Mouse (Mus musculus) midbrain, embryonic 11.5 days (tissue): ENCODE measurements around the gene Rbm15b. TPM values are rescaled to one million over a fixed set of nuclear protein-coding genes. Genes with fewer than 3 reads are reported as not detected.
A peak's percentile ranks its signal among the peaks of the same experiment; 100 is the strongest.

Experiments used
- ATAC-seq: fragments of 200-750 bp; cut with Nextera tagmentation; 2 replicates; pipeline ENCODE4 v1.8.0; 2017; ENCODE audit warnings: moderate TSS enrichment, moderate library complexity; ENCODE audit not compliant: low FRiP score
- DNase-seq: peaks from one replicate; pipeline ENCODE4 v3.0.0; 2015; ENCODE audit warnings: low spot score; ENCODE audit errors: missing footprints
- H3K27ac ChIP-seq: fragments of 300-500 bp; sonication (generic); 2 replicates; pipeline ENCODE4 v1.5.1; 2014; ENCODE audit warnings: low read depth, low read length
- H3K27me3 ChIP-seq: fragments of 300-500 bp; sonication (generic); 2 replicates; pipeline ENCODE4 v1.6.1; 2014; ENCODE audit warnings: mild to moderate bottlenecking, low read length, moderate library complexity, mixed read lengths; ENCODE audit not compliant: control insufficient read depth, insufficient read depth
- H3K36me3 ChIP-seq: fragments of 300-500 bp; sonication (generic); 2 replicates; pipeline ENCODE4 v1.6.1; 2014; ENCODE audit warnings: mild to moderate bottlenecking, low read length, moderate library complexity, mixed read lengths; ENCODE audit not compliant: control insufficient read depth, insufficient read depth
- H3K4me1 ChIP-seq: fragments of 300-500 bp; sonication (generic); 2 replicates; pipeline ENCODE4 v1.6.1; 2014; ENCODE audit warnings: low read length; ENCODE audit not compliant: control insufficient read depth, insufficient read depth
- H3K4me2 ChIP-seq: fragments of 300-500 bp; sonication (generic); 2 replicates; pipeline ENCODE4 v1.6.1; 2014; ENCODE audit warnings: mild to moderate bottlenecking, moderate library complexity
- H3K4me3 ChIP-seq: fragments of 300-500 bp; sonication (generic); 2 replicates; pipeline ENCODE4 v1.5.1; 2014; ENCODE audit warnings: low read depth, low read length
- H3K9ac ChIP-seq: fragments of 300-500 bp; sonication (generic); 2 replicates; pipeline ENCODE4 v1.6.1; 2014; ENCODE audit warnings: low read length
- H3K9me3 ChIP-seq: fragments of 300-500 bp; sonication (generic); 2 replicates; pipeline ENCODE4 v1.6.1; 2016; ENCODE audit warnings: low read length; ENCODE audit not compliant: control insufficient read depth
- WGBS: fragments of 180-500 bp; shearing (Covaris S2); extraction: QIAGEN DNeasy Blood & Tissue Kit; methylation state at CpG from one replicate; pipeline ENCODE4 v1.1.7; 2014; 5-methylcytosine and 5-hydroxymethylcytosine counted together
- polyA plus RNA-seq: library from polyadenylated mRNA; unstranded; fragments of >200 nt; fragmentation: Nextera tagmentation; extraction: Ambion mirVana; gene quantifications from 2 replicates; pipeline ENCODE4 v1.2.1, GENCODE M21; 2014

Rbm15b gene
- polyA plus RNA-seq, 1 experiment from 2014 or later, result 26.8 TPM

DNA sequence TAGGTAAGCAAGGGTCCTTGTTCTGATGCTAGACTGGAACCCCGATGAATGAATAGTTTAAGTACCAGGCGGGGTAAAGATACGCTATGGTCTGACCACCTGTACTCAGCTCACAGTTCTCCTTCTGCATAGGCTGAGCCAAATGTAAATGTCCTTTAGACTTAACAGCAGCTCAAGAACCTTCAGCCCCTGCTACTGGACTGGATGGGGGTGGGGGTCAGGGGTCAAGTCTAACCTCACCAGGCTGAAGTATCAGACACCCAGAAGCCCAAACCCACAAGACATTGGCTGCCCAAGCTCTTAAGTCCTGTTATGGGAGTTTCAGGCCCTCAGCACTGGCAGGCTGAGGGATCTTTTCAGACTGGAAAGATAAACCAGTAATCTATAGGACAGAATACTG, 1.1 kb upstream of the Rbm15b start:
- Histone ChIP-seq H3K27ac (no peak overlapping the region), H3K9ac (peak overlapping the region; percentile 20; the same call in 1 of the 2 replicates), H3K36me3 (peaks cover 22% of the 10 kb centered on the region), H3K27me3 (no peaks in the 10 kb centered on the region), H3K9me3 (no peaks in the 10 kb centered on the region), H3K4me3 (no peak overlapping the region), H3K4me1 (peaks cover 43% of the 10 kb centered on the region), H3K4me2 (no peak overlapping the region)
- DNase-seq (no peak), ATAC-seq (no peak)
- WGBS, result 98% methylated on average over 3 of the region's 3 CpGs

DNA sequence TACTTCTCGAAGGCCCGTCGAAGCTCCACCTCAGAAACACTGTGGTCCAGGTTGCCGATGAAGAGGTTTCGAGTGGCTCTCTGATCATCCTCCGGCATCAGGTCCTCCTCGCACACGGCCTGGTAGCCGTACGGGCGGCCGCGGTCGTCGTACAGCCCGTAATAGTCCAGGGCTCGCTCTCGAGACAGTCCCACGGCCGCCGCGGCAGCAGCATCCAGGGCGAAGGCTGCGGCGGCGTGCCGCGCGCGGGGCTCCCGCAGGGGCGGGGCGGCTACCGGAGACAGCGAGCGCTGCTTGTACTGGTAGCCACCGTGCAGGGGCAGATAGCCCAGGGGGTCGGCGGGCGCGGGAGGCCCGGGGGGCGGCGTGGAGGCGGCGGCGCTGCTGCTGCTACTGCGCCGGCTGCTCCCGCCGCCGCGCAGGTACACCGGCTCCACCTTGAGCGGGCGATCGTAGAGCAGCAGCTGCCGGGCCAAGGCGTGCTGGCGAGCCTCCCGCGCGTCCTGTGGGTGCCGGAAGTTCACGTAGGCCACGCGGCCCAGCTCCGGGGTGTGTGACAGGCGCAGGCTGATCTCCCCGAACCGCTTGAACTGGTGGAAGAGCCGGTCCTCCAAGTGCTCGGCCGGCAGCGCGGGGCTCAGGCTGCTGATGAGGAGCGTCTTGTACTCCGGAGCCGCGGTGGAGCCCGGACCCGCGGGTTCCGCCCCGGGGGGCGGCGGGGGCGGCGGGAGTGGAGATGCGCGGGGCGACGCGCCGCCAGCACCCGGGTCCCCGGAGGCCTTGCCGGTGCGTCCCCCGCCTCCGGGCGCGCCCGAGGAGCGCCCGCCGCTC, 1.1 kb downstream of the Rbm15b start:
- Histone ChIP-seq H3K4me3 (peak overlapping the region; percentile 98), H3K4me2 (peak overlapping the region; percentile 100), H3K9ac (peak overlapping the region; percentile 99), H3K4me1 (peaks cover 54% of the 10 kb centered on the region), H3K9me3 (no peaks in the 10 kb centered on the region), H3K27ac (peak overlapping the region; percentile 84), H3K36me3 (peaks cover 29% of the 10 kb centered on the region), H3K27me3 (no peaks in the 10 kb centered on the region)
- ATAC-seq (peak; percentile 8; the same call in 1 of the 2 replicates), DNase-seq (peak; percentile 94)
- WGBS, result under 1% methylated on average over 79 of the region's 107 CpGs

DNA sequence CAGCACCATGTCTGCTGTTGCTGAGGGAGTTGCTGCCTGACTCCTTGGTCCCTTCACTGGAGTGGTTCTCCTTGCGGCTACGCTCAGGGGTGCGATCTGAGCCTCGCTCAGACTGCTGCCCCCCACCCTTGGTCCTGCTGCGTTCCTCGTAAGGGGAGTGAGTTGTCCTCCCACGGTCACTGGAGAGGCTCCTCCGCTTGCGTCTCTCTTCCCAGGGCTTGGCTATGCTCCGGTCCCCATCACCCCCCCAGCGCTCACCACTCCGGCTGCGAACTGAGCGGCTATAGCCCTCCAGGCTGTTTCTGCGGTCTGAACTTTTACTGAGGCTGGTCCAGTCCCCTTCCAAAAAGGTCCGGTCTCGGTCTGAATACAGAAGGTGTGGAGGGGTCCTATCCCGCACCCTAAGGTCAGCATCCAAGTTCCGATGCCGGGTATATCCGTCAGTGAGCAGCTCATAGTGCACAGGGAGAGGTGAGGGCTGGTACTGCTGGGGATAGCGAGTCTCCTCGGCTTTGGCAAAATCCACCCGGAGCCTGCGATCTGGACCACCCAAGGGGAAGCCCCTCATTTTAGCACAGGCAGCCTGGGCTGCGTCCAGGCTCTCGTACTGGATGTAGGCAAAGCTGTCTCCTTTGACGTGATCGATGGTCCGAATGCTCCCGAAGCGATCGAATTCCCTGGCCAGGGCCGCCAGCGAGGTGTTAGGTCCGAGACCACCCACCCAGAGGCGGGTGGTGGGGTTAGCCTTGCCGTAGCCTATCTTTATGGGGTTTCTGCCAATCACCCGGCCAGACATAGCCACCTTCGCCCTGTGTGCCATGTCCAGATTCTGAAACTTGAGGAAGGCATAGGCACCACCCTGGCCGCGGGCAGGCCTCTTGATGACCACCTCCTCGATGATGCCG, 2.0 kb downstream of the Rbm15b start:
- ATAC-seq (no peak), DNase-seq (peak; percentile 91)
- H3K4me1 ChIP-seq, result peaks cover 45% of the 10 kb centered on the region
- no peaks in the 10 kb centered on the region for H3K9me3 ChIP-seq
- peaks cover 28% of the 10 kb centered on the region for H3K36me3 ChIP-seq
- H3K9ac ChIP-seq, result peak overlapping the region; percentile 99
- no peak overlapping the region for H3K27ac ChIP-seq
- no peaks in the 10 kb centered on the region for H3K27me3 ChIP-seq
- peak overlapping the region; percentile 98 for H3K4me3 ChIP-seq
- WGBS, result 26% methylated on average over 44 of the region's 44 CpGs
- peak overlapping the region; percentile 100 for H3K4me2 ChIP-seq

DNA sequence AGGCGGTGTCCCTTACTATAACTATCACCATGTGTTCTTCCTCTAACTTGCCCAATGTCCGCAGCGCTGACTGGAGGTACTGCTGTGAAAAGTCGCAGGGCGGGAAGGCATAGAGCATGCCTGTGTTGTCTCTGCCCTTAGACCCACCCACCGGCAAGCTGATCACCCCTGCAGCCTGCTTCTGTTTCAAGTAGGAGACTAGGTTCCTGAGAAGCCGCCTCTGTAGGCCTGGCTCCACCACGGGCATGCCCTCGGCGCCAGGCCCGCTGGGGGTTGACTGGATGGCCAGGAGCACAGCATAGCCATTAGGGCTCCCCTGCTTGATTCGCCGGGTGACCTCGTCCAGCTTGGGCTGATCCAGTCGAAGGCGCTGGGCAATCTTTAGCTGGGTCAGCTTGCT, 2.9 kb downstream of the Rbm15b start:
- H3K9me3 ChIP-seq, result no peaks in the 10 kb centered on the region
- H3K4me2 ChIP-seq, result peak overlapping the region; percentile 100
- H3K27me3 ChIP-seq, result no peaks in the 10 kb centered on the region
- H3K4me1 ChIP-seq, result peaks cover 41% of the 10 kb centered on the region
- peak overlapping the region; percentile 99 for H3K9ac ChIP-seq
- peak overlapping the region; percentile 98 for H3K4me3 ChIP-seq
- DNase-seq, result peak; percentile 90
- H3K36me3 ChIP-seq, result peaks cover 26% of the 10 kb centered on the region
- H3K27ac ChIP-seq, result no peak overlapping the region
- WGBS, result 50% methylated on average over 16 of the region's 16 CpGs
- no peak for ATAC-seq

DNA sequence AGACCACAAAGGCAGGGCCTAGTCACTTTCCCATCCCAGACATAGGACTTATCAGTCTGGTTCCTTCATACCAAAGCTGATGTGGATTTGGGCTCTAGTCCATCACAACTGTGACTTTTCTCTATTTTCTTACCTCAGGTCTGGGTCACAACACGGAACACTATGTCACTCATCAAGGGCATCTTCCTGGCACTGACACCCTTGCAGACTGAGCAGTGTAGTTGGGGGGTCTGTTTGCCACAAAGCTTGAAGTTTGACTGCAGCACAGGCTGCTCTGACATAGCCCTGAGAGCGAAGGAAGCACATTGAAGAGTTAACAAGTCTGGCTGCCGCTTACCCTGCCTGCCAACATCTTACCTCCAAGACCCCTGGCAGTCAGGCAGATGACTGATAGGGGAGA, 4.1 kb downstream of the Rbm15b start:
- Histone ChIP-seq H3K9ac (peak overlapping the region; percentile 12; the same call in 1 of the 2 replicates), H3K36me3 (peaks cover 17% of the 10 kb centered on the region), H3K27me3 (no peaks in the 10 kb centered on the region), H3K27ac (no peak overlapping the region), H3K9me3 (no peaks in the 10 kb centered on the region), H3K4me1 (peaks cover 41% of the 10 kb centered on the region), H3K4me3 (peak overlapping the region; percentile 9; the same call in 1 of the 2 replicates), H3K4me2 (peak overlapping the region; percentile 28)
- no peak for ATAC-seq
- peak; percentile 84 for DNase-seq
- WGBS, result 91% methylated on average over 3 of the region's 3 CpGs

DNA sequence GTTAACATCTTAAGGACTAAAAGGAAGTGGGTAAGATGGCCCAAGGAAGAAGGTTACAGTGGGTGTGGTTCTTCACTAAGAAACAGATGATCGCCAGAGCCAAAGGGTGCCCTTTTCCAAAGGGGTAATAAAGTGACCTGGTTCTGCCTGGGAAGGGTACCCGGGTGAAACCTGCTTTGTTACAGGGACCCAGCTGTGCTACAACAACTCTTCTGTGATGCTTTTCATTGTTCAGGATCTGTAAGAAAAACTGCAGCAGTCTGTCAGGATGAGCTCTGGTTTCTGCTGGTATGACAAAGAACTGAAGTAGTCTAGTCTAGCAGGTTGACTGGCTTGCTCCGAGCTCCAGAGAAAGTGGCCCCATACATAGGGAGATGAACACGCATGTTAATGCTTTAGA, 5.1 kb downstream of the Rbm15b start:
- H3K9me3 ChIP-seq, result no peaks in the 10 kb centered on the region
- no peak overlapping the region for H3K4me3 ChIP-seq
- WGBS, result 72% methylated on average over 4 of the region's 4 CpGs
- no peak overlapping the region for H3K9ac ChIP-seq
- H3K36me3 ChIP-seq, result peaks cover 16% of the 10 kb centered on the region
- H3K4me1 ChIP-seq, result peaks cover 37% of the 10 kb centered on the region
- H3K4me2 ChIP-seq, result no peak overlapping the region
- no peak overlapping the region for H3K27ac ChIP-seq
- DNase-seq, result peak; percentile 84
- H3K27me3 ChIP-seq, result no peaks in the 10 kb centered on the region
- no peak for ATAC-seq

DNA sequence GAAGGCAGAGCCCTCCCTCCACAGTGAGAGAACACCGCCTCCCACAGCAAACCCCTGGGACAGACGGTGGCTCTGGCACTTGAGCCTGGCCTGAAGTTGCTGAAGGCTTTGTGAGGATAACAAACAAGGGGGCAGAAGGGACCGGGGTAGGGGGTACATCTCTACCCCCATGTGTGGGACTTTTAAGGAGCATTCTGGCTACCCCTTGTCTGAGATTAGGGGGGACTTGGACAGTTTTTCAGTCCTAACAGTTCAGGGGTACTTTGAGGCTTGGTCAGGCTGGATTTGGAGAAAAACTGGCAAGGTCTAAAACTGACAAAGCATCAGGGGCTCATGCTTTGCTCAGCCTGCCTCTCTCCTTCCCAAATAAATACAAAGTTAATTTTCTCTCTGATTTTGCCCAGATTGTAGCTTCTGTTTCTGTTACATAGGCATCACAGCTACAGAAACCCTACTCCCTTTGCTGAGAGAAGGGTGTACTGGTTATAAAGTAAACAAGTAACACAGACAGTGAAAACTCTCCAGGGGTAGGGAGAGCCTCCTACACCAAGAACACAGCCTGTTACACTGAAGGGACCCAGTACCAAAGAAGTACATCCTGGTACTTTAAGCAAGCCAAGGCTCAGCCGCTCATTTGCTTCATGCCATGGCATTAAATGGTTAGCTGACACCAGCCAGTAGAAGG, 6.0 kb downstream of the Rbm15b start:
- Histone ChIP-seq H3K4me1 (peaks cover 37% of the 10 kb centered on the region), H3K36me3 (peaks cover 21% of the 10 kb centered on the region), H3K27me3 (no peaks in the 10 kb centered on the region), H3K9ac (no peak overlapping the region), H3K9me3 (no peaks in the 10 kb centered on the region), H3K4me2 (no peak overlapping the region), H3K4me3 (no peak overlapping the region), H3K27ac (no peak overlapping the region)
- DNase-seq (peak; percentile 83), ATAC-seq (no peak)
- WGBS, result 57% methylated on average over 4 of the region's 4 CpGs

DNA sequence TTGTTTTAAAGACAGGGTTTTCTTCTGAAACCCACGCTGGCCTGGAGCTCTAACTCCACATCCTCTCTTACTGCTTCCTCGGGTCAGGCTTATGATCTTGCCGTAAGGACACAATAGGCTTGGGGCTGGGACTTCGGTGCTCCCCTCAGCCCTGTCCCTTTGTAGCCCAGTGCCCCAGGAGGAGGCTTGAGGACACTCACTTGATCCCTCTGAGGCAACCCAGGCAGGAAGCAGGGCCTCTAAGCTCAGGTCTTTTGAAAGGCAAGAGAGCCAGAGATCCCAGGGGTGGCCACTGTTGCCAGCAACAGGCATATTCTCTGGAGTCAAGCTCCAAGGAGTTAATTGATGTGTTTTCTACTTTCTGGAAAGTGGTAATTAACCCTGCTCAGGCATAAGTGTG, 7.8 kb downstream of the Rbm15b start:
- H3K36me3 ChIP-seq, result peaks cover 22% of the 10 kb centered on the region
- H3K4me3 ChIP-seq, result no peak overlapping the region
- DNase-seq (peak; percentile 84), ATAC-seq (no peak)
- no peak overlapping the region for H3K4me2 ChIP-seq
- H3K27me3 ChIP-seq, result no peaks in the 10 kb centered on the region
- H3K9ac ChIP-seq, result no peak overlapping the region
- H3K4me1 ChIP-seq, result peaks cover 25% of the 10 kb centered on the region
- 66% methylated on average over 4 of the region's 4 CpGs for WGBS
- H3K27ac ChIP-seq, result no peak overlapping the region
- H3K9me3 ChIP-seq, result no peaks in the 10 kb centered on the region
